ENCODE assay signal across 11 mouse cellular contexts in the genomic region with DNA sequence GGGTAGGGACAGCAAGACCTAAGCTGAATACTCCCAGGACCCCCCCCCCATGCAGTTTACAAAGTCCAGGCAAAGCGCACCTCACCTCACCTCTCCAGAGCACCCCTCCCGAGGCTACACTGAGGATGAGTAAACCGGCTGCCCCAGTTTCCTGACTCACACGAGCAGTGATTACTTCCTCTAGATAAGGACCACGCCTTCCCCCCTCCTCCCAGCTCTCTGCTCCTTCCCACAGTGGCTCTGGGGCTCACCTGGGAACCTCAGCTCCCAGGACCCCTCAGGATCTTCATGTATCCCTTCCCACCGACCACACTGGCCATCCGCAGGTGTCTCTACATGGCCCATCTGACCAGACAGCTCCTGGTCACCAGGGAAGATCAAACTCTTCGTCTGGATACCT. TPM values are rescaled to one million over a fixed set of nuclear protein-coding genes. Genes with fewer than 3 reads are reported as not detected.
DNase-seq lines count a peak whose midpoint lies in the region.
"Had no signal": no experiment of that assay in that cellular context is flagged by ENCODE, and none has a peak within 500 bp of the region (broad histone marks: within the 10 kb centered on the region; RNA-seq: fewer than 3 reads in every experiment).

No protein-coding gene starts in this region.

- no peak overlapping the region for H3K4me3 ChIP-seq in limb, embryonic 10.5 days
- H3K4me3 ChIP-seq: myocyte had no signal

- H3K36me3 ChIP-seq in limb, embryonic 10.5 days: no peaks in the 10 kb centered on the region

- H3K4me1 ChIP-seq in limb, embryonic 10.5 days: peaks cover 82% of the 10 kb centered on the region

- 42% methylated on average over 8 of the region's 8 CpGs for WGBS in limb, embryonic 10.5 days

- DNase-seq in adrenal gland, postnatal 36 days: peak; percentile 42 to 58
- no peak for DNase-seq in adrenal gland, postnatal 4 days (ENCODE audit: low spot score in 2 of 2)
- peak; percentile 51 to 62 for DNase-seq in urinary bladder, adult 18-20 months (ENCODE audit: low spot score in 2 of 2)
- no peak for DNase-seq in urinary bladder, postnatal 4 days (ENCODE audit: low spot score in 2 of 2)
- DNase-seq in limb, embryonic 10.5 days (ENCODE audit: low spot score): no peak
- DNase-seq in kidney, adult 11 months: no peak
- DNase-seq in cerebellum, postnatal 25 days: no peak
- no peak for DNase-seq in right cerebral cortex, postnatal 14 days
- DNase-seq: heart, adult 18-20 months; thymus, postnatal 25 days had no signal

- H3K27me3 ChIP-seq in limb, embryonic 10.5 days (ENCODE audit: low read depth, poor library complexity, severe bottlenecking): peaks cover 65% of the 10 kb centered on the region

- H3K9me3 ChIP-seq in limb, embryonic 10.5 days (replicated peaks): no peaks in the 10 kb centered on the region

- peak overlapping the region; percentile 48; the same call in 1 of the 2 replicates for H3K27ac ChIP-seq in limb, embryonic 10.5 days

RNA-seq across cellular contexts. Expression of gene Tcf20, which starts 58.8 kb away (rescaled TPM):
- total RNA-seq in adrenal gland, postnatal 36 days (2021): 100 to 1,000 TPM in 1 of 2 experiments, 10 to 100 TPM in 1; 94.4 to 104 TPM
- total RNA-seq in adrenal gland, postnatal 4 days (2021): 10 to 100 TPM; 85.4 to 98.1 TPM
- polyA plus RNA-seq in limb, embryonic 10.5 days (2016; fragmentation: Nextera tagmentation; extraction: Ambion mirVana): 8.1 and 8.3 TPM in 2 replicates

Comparison
In these comparisons a context has a peak if more than half of its experiments do, and no peak if none do; other contexts are left out.
1. DNase-seq: peak in adrenal gland, postnatal 36 days (2 of 2) and urinary bladder, adult 18-20 months (2 of 2); none in adrenal gland, postnatal 4 days (0 of 2), urinary bladder, postnatal 4 days (0 of 2), limb, embryonic 10.5 days (single experiment), kidney, adult 11 months (single experiment), cerebellum, postnatal 25 days (0 of 2) and right cerebral cortex, postnatal 14 days (single experiment).